Mouse (Mus musculus) testis, adult 2 months (tissue): ENCODE measurements around the gene Fam227a.

ENCODE experiments used
- CTCF ChIP-seq: fragments of 200-500 bp; IDR thresholded peaks from 2 replicates; pipeline ENCODE4 v1.5.1; 2012; ENCODE audit warnings: low read depth, mild to moderate bottlenecking, inconsistent platforms, low read length, moderate library complexity; ENCODE audit not compliant: control insufficient read depth, insufficient read depth, insufficient replicate concordance
- POLR2A ChIP-seq: fragments of 200-500 bp; IDR thresholded peaks from 2 replicates; pipeline ENCODE4 v1.6.1; 2012; ENCODE audit warnings: low read depth, mild to moderate bottlenecking, inconsistent platforms, low read length, moderate library complexity; ENCODE audit not compliant: control insufficient read depth

GRCm38 (mm10) chr15:79607757-79608156 lies 51.0 kb downstream of the Fam227a start:
- no peak for TF ChIP-seq CTCF
- TF ChIP-seq POLR2A: no peak
